Mouse (Mus musculus): ENCODE measurements around the gene Mrps7.
"Not testable (repeated sequence)": the region's sequence is repeated elsewhere in the genome, so short reads cannot be mapped to it uniquely, and the experiment has no call there.

Gene Mrps7

GRCm38 (mm10) chr11:115645498-115645897 lies 41.8 kb downstream of the Mrps7 start:
- not testable (repeated sequence) for DNase-seq (ENCODE audit: low spot score in 2 of 2)

- no peak for DNase-seq (ENCODE audit: low spot score in 2 of 2)
Observed at GRCm38 (mm10) chr11:115646439-115646838, 42.7 kb downstream of the Mrps7 start.

- peak in 1 of 2 experiments; percentile 71 for DNase-seq (ENCODE audit: low spot score in 2 of 2)
Observed at GRCm38 (mm10) chr11:115647459-115647858, 43.7 kb downstream of the Mrps7 start.

GRCm38 (mm10) chr11:115649706-115650105 lies 46.0 kb downstream of the Mrps7 start:
- DNase-seq (ENCODE audit: low spot score in 2 of 2), result no peak

- no peak for DNase-seq (ENCODE audit: low spot score in 2 of 2)
Observed at GRCm38 (mm10) chr11:115651680-115652079, 48.0 kb downstream of the Mrps7 start.

GRCm38 (mm10) chr11:115653194-115653593 lies 49.5 kb downstream of the Mrps7 start:
- DNase-seq (ENCODE audit: low spot score in 2 of 2), result no peak

GRCm38 (mm10) chr11:115654128-115654527 lies 50.4 kb downstream of the Mrps7 start:
- no peak for DNase-seq (ENCODE audit: low spot score in 2 of 2)

Measured in spleen, postnatal 10 days (tissue).